Mouse (Mus musculus) megakaryocyte, embryonic 14.5 days (primary cell): ENCODE data around the gene Ccdc181. TPM values are rescaled to one million over a fixed set of nuclear protein-coding genes. Genes with fewer than 3 reads are reported as not detected.

Source experiments
- H3K27me3 ChIP-seq: replicated peaks from 2 replicates; pipeline ENCODE3; 2012; ENCODE audit warnings: inconsistent platforms
- H3K36me3 ChIP-seq: replicated peaks from 2 replicates; pipeline ENCODE3; 2012; ENCODE audit warnings: low read length, inconsistent platforms, mixed read lengths
- H3K4me1 ChIP-seq: 2 replicates; pipeline ENCODE4 v1.6.1; 2012; ENCODE audit warnings: inconsistent platforms
- H3K4me3 ChIP-seq: replicated peaks from 2 replicates; pipeline ENCODE3; 2012; ENCODE audit warnings: moderate library complexity, mild to moderate bottlenecking, inconsistent platforms
- H3K9me3 ChIP-seq: 2 replicates; pipeline ENCODE4 v1.6.1; 2012; ENCODE audit warnings: inconsistent platforms
- FLI1 ChIP-seq: IDR thresholded peaks from 2 replicates; pipeline ENCODE4 v1.6.1; 2012; ENCODE audit warnings: low read length, inconsistent platforms, mixed read lengths
- GATA1 ChIP-seq: IDR thresholded peaks from 3 replicates; pipeline ENCODE4 v1.6.1; 2012; ENCODE audit warnings: mixed read lengths, low read length, inconsistent platforms, borderline replicate concordance
- polyA plus RNA-seq: library from polyadenylated mRNA; stranded (reverse); fragments of >175 nt; gene quantifications from 2 replicates; pipeline ENCODE4 v1.2.3, GENCODE M21; 2012; ENCODE audit warnings: low replicate concordance; ENCODE audit not compliant: insufficient read depth

The Ccdc181 gene
- polyA plus RNA-seq, 1 experiment, result 3.5 TPM

GRCm38 (mm10) chr1:164273659-164274058 is 1.7 kb upstream of the Ccdc181 start:
- Histone ChIP-seq H3K36me3 (peaks cover 5% of the 10 kb centered on the region), H3K4me3 (no peak overlapping the region), H3K9me3 (peaks cover 8% of the 10 kb centered on the region; the same call in 1 of the 2 replicates), H3K27me3 (no peaks in the 10 kb centered on the region), H3K4me1 (peaks cover 29% of the 10 kb centered on the region)
- TF ChIP-seq GATA1 (no peak), FLI1 (no peak)

GRCm38 (mm10) chr1:164276552-164276951 is 1.2 kb downstream of the Ccdc181 start:
- Histone ChIP-seq H3K4me1 (peaks cover 21% of the 10 kb centered on the region), H3K36me3 (peaks cover 26% of the 10 kb centered on the region), H3K4me3 (no peak overlapping the region), H3K9me3 (no peaks in the 10 kb centered on the region), H3K27me3 (no peaks in the 10 kb centered on the region)
- no peak for TF ChIP-seq GATA1
- no peak for TF ChIP-seq FLI1

GRCm38 (mm10) chr1:164279332-164279731 is 3.9 kb downstream of the Ccdc181 start:
- Histone ChIP-seq H3K9me3 (no peaks in the 10 kb centered on the region), H3K4me1 (peaks cover 28% of the 10 kb centered on the region), H3K4me3 (no peak overlapping the region), H3K36me3 (peaks cover 52% of the 10 kb centered on the region), H3K27me3 (no peaks in the 10 kb centered on the region)
- TF ChIP-seq GATA1, result no peak
- no peak for TF ChIP-seq FLI1

- no peaks in the 10 kb centered on the region for H3K9me3 ChIP-seq
- H3K4me1 ChIP-seq, result peaks cover 18% of the 10 kb centered on the region
- H3K4me3 ChIP-seq, result no peak overlapping the region
- H3K36me3 ChIP-seq, result peaks cover 67% of the 10 kb centered on the region
- no peak for TF ChIP-seq GATA1
- no peak for TF ChIP-seq FLI1
- H3K27me3 ChIP-seq, result no peaks in the 10 kb centered on the region
Measured at GRCm38 (mm10) chr1:164284007-164284406, 8.6 kb downstream of the Ccdc181 start.

- Histone ChIP-seq H3K4me3 (no peak overlapping the region), H3K9me3 (no peaks in the 10 kb centered on the region), H3K4me1 (peaks cover 13% of the 10 kb centered on the region), H3K27me3 (no peaks in the 10 kb centered on the region), H3K36me3 (peaks cover 71% of the 10 kb centered on the region)
- TF ChIP-seq GATA1, result no peak
- no peak for TF ChIP-seq FLI1
Measured at GRCm38 (mm10) chr1:164287406-164287805, 12.0 kb downstream of the Ccdc181 start.

- H3K9me3 ChIP-seq, result no peaks in the 10 kb centered on the region
- no peak overlapping the region for H3K4me3 ChIP-seq
- TF ChIP-seq GATA1, result no peak
- TF ChIP-seq FLI1, result no peak
- H3K27me3 ChIP-seq, result no peaks in the 10 kb centered on the region
- H3K36me3 ChIP-seq, result peaks cover 84% of the 10 kb centered on the region
- H3K4me1 ChIP-seq, result no peaks in the 10 kb centered on the region
Measured at GRCm38 (mm10) chr1:164292040-164292439, 16.7 kb downstream of the Ccdc181 start.

GRCm38 (mm10) chr1:164294071-164294470 is 18.7 kb downstream of the Ccdc181 start:
- peaks cover 93% of the 10 kb centered on the region for H3K36me3 ChIP-seq
- H3K9me3 ChIP-seq, result no peaks in the 10 kb centered on the region
- H3K4me1 ChIP-seq, result no peaks in the 10 kb centered on the region
- TF ChIP-seq GATA1, result no peak
- no peak for TF ChIP-seq FLI1
- no peak overlapping the region for H3K4me3 ChIP-seq
- H3K27me3 ChIP-seq, result no peaks in the 10 kb centered on the region

GRCm38 (mm10) chr1:164296473-164296872 is 21.1 kb downstream of the Ccdc181 start:
- peaks cover 92% of the 10 kb centered on the region for H3K36me3 ChIP-seq
- TF ChIP-seq FLI1 (no peak), GATA1 (no peak)
- no peaks in the 10 kb centered on the region for H3K27me3 ChIP-seq
- no peaks in the 10 kb centered on the region for H3K9me3 ChIP-seq
- H3K4me1 ChIP-seq, result no peaks in the 10 kb centered on the region
- H3K4me3 ChIP-seq, result no peak overlapping the region

GRCm38 (mm10) chr1:164301949-164302348 is 26.6 kb downstream of the Ccdc181 start:
- Histone ChIP-seq H3K27me3 (no peaks in the 10 kb centered on the region), H3K9me3 (no peaks in the 10 kb centered on the region), H3K4me3 (no peak overlapping the region), H3K36me3 (peaks cover 83% of the 10 kb centered on the region), H3K4me1 (peaks cover 18% of the 10 kb centered on the region)
- no peak for TF ChIP-seq FLI1
- TF ChIP-seq GATA1, result no peak

- Histone ChIP-seq H3K36me3 (peaks cover 65% of the 10 kb centered on the region), H3K9me3 (no peaks in the 10 kb centered on the region), H3K4me3 (no peak within 1 kb of the TSS), H3K27me3 (no peaks in the 10 kb centered on the region), H3K4me1 (peaks cover 27% of the 10 kb centered on the region)
- TF ChIP-seq FLI1 (no peak), GATA1 (no peak)
Measured at GRCm38 (mm10) chr1:164303821-164304220, 28.4 kb downstream of the Ccdc181 start, which contains the start of gene Nme7. Gene Nme7, plus strand, starts transcription at chr1:164304121.

GRCm38 (mm10) chr1:164307124-164307751 is 31.9 kb downstream of the Ccdc181 start, which contains the start of gene Blzf1:
Gene Blzf1, minus strand, starts transcription at chr1:164307489.
- no peak for TF ChIP-seq FLI1
- 0 out of 3 replicates have a peak, but pooled peaks have one; percentile 39 for TF ChIP-seq GATA1
- Histone ChIP-seq H3K4me3 (peak within 1 kb of the TSS; percentile 96), H3K27me3 (no peaks in the 10 kb centered on the region), H3K9me3 (no peaks in the 10 kb centered on the region), H3K4me1 (peaks cover 30% of the 10 kb centered on the region), H3K36me3 (peaks cover 43% of the 10 kb centered on the region)
